Mouse (Mus musculus) MEL (cell line): ENCODE data around the gene Mcat. TPM values are rescaled to one million over a fixed set of nuclear protein-coding genes. Genes with fewer than 3 reads are reported as not detected.

Experiments
- DNase-seq: peaks from one replicate; pipeline ENCODE4 v3.0.0; 2011; ENCODE audit warnings: low read depth, low spot score
- H3K27ac ChIP-seq: 2 replicates; pipeline ENCODE4 v1.5.1; 2012; ENCODE audit warnings: low read depth, mild to moderate bottlenecking, control low read depth, low read length, moderate library complexity; ENCODE audit not compliant: control insufficient read depth
- H3K27me3 ChIP-seq, 2 experiments: fragments of 150-350 bp in 1 of 2; sonication (generic) in 1 of 2; 2 replicates each; pipeline ENCODE4 v1.6.1; 2012; ENCODE audit warnings: low read length in 2 of 2, mild to moderate bottlenecking in 2 of 2, improper control_type of control experiment in 1 of 2, moderate library complexity in 1 of 2; ENCODE audit not compliant: insufficient read depth in 2 of 2, control insufficient read depth in 1 of 2
- H3K36me3 ChIP-seq, 2 experiments: 2 replicates each; pipeline ENCODE4 v1.6.1; 2012 to 2014; ENCODE audit warnings: low read length in 2 of 2, improper control_type of control experiment in 1 of 2, inconsistent platforms in 1 of 2, mild to moderate bottlenecking in 1 of 2; ENCODE audit not compliant: insufficient read depth in 2 of 2, control insufficient read depth in 1 of 2
- H3K4me1 ChIP-seq, 2 experiments: fragments of 150-350 bp in 1 of 2; sonication (generic) in 1 of 2; 2 replicates each; pipeline ENCODE4 v1.6.1; 2012; ENCODE audit warnings: low read length in 2 of 2, improper control_type of control experiment in 1 of 2, mild to moderate bottlenecking in 1 of 2; ENCODE audit not compliant: insufficient read depth in 2 of 2, control insufficient read depth in 1 of 2
- H3K4me3 ChIP-seq, 2 experiments: fragments of 150-350 bp in 1 of 2; sonication (generic) in 1 of 2; 2 replicates each; pipeline ENCODE4 v1.5.1; 2012; ENCODE audit warnings: low read depth in 2 of 2, low read length in 2 of 2, mild to moderate bottlenecking in 2 of 2, moderate library complexity in 2 of 2, control low read depth in 1 of 2, improper control_type of control experiment in 1 of 2; ENCODE audit not compliant: control insufficient read depth in 1 of 2, insufficient read depth in 1 of 2
- H3K79me2 ChIP-seq: 2 replicates; pipeline ENCODE4 v1.6.1; 2012; ENCODE audit warnings: mild to moderate bottlenecking, low read length, moderate library complexity; ENCODE audit not compliant: control insufficient read depth, poor library complexity, insufficient read depth
- H3K9ac ChIP-seq: 2 replicates; pipeline ENCODE4 v1.6.1; 2012; ENCODE audit warnings: low read depth, mild to moderate bottlenecking, control low read depth, low read length, moderate library complexity; ENCODE audit not compliant: control insufficient read depth, poor library complexity, severe bottlenecking
- H3K9me3 ChIP-seq: fragments of 150-350 bp; sonication (generic); replicated peaks from 2 replicates; pipeline ENCODE4 v1.6.1; 2012; ENCODE audit warnings: mild to moderate bottlenecking, low read length, improper control_type of control experiment, moderate library complexity; ENCODE audit not compliant: insufficient read depth
- BHLHE40 ChIP-seq: IDR thresholded peaks from 2 replicates; pipeline ENCODE4 v1.6.1; 2012; ENCODE audit warnings: low read depth, mild to moderate bottlenecking, inconsistent platforms, low read length, improper control_type of control experiment, borderline replicate concordance
- CHD1 ChIP-seq: IDR thresholded peaks from 2 replicates; pipeline ENCODE4 v1.6.1; 2012; ENCODE audit warnings: low read depth, mild to moderate bottlenecking, inconsistent platforms, low read length, improper control_type of control experiment
- CTCF ChIP-seq, 3 experiments: IDR thresholded peaks in 2 of 3; conservative IDR thresholded peaks in 1 of 3; 2 replicates each; pipeline ENCODE4 v1.5.1; 2011 to 2012; ENCODE audit warnings: low read length in 3 of 3, low read depth in 2 of 3, mild to moderate bottlenecking in 2 of 3, improper control_type of control experiment in 1 of 3, inconsistent platforms in 1 of 3, mixed read lengths in 1 of 3, moderate library complexity in 1 of 3; ENCODE audit not compliant: control insufficient read depth in 1 of 3, insufficient read depth in 1 of 3, poor library complexity in 1 of 3, severe bottlenecking in 1 of 3
- E2F4 ChIP-seq: IDR thresholded peaks from 2 replicates; pipeline ENCODE4 v1.6.1; 2011; ENCODE audit warnings: low read depth, low read length, improper control_type of control experiment, borderline replicate concordance
- ELF1 ChIP-seq: IDR thresholded peaks from 2 replicates; pipeline ENCODE4 v1.6.1; 2014; ENCODE audit warnings: low read depth, mild to moderate bottlenecking, inconsistent platforms, low read length, improper control_type of control experiment, moderate library complexity
- EP300 ChIP-seq, 2 experiments: IDR thresholded peaks; 2 replicates each; pipeline ENCODE4 v1.6.1; 2011; ENCODE audit warnings: improper control_type of control experiment in 2 of 2, low read length in 2 of 2, low read depth in 1 of 2, mild to moderate bottlenecking in 1 of 2
- ETS1 ChIP-seq: IDR thresholded peaks from 2 replicates; pipeline ENCODE4 v1.6.1; 2012; ENCODE audit warnings: low read depth, mild to moderate bottlenecking, inconsistent platforms, low read length, improper control_type of control experiment, moderate library complexity
- GABPA ChIP-seq: IDR thresholded peaks from 2 replicates; pipeline ENCODE4 v1.6.1; 2012; ENCODE audit warnings: low read depth, mild to moderate bottlenecking, inconsistent platforms, low read length, improper control_type of control experiment, moderate library complexity
- GATA1 ChIP-seq: IDR thresholded peaks from 2 replicates; pipeline ENCODE4 v1.6.1; 2011; ENCODE audit warnings: low read depth, low read length, improper control_type of control experiment
- HCFC1 ChIP-seq: IDR thresholded peaks from 2 replicates; pipeline ENCODE4 v1.6.1; 2012; ENCODE audit warnings: low read depth, mild to moderate bottlenecking, inconsistent platforms, low read length, improper control_type of control experiment, moderate library complexity
- JUND ChIP-seq: IDR thresholded peaks from 2 replicates; pipeline ENCODE4 v1.6.1; 2011; ENCODE audit warnings: low read depth, mild to moderate bottlenecking, improper control_type of control experiment, low read length
- KAT2A ChIP-seq: conservative IDR thresholded peaks from 2 replicates; pipeline ENCODE4 v1.6.1; 2012; ENCODE audit warnings: low read depth, low read length, improper control_type of control experiment, inconsistent platforms
- MAFK ChIP-seq: IDR thresholded peaks from 2 replicates; pipeline ENCODE4 v1.6.1; 2011; ENCODE audit warnings: low read depth, mild to moderate bottlenecking, low read length, improper control_type of control experiment, borderline replicate concordance
- MAX ChIP-seq: IDR thresholded peaks from 2 replicates; pipeline ENCODE4 v1.6.1; 2011; ENCODE audit warnings: low read length, improper control_type of control experiment
- MEF2A ChIP-seq: IDR thresholded peaks from 2 replicates; pipeline ENCODE4 v1.6.1; 2014; ENCODE audit warnings: low read depth, mild to moderate bottlenecking, inconsistent platforms, low read length, improper control_type of control experiment; ENCODE audit not compliant: poor library complexity, insufficient replicate concordance, severe bottlenecking; ENCODE audit errors: extremely low read depth
- MYB ChIP-seq: IDR thresholded peaks from 2 replicates; pipeline ENCODE4 v1.6.1; 2011; ENCODE audit warnings: mild to moderate bottlenecking, low read depth, low read length, improper control_type of control experiment
- RCOR1 ChIP-seq: IDR thresholded peaks from 2 replicates; pipeline ENCODE4 v1.6.1; 2012; ENCODE audit warnings: low read depth, mild to moderate bottlenecking, inconsistent platforms, low read length, improper control_type of control experiment
- TBP ChIP-seq: IDR thresholded peaks from 2 replicates; pipeline ENCODE4 v1.8.0; 2011; ENCODE audit warnings: low read depth, low read length, improper control_type of control experiment
- TCF12 ChIP-seq: IDR thresholded peaks from 2 replicates; pipeline ENCODE4 v1.6.1; 2014; ENCODE audit warnings: low read depth, mild to moderate bottlenecking, inconsistent platforms, low read length, improper control_type of control experiment, moderate library complexity
- UBTF ChIP-seq: IDR thresholded peaks from 2 replicates; pipeline ENCODE4 v1.6.1; 2012; ENCODE audit warnings: low read depth, mild to moderate bottlenecking, inconsistent platforms, low read length, improper control_type of control experiment, moderate library complexity, borderline replicate concordance; ENCODE audit not compliant: insufficient read depth
- USF1 ChIP-seq: IDR thresholded peaks from 2 replicates; pipeline ENCODE4 v1.6.1; 2014; ENCODE audit warnings: low read depth, mild to moderate bottlenecking, inconsistent platforms, low read length, improper control_type of control experiment, moderate library complexity
- USF2 ChIP-seq, 2 experiments: IDR thresholded peaks; 2 replicates each; pipeline ENCODE4 v1.6.1; 2011 to 2012; ENCODE audit warnings: improper control_type of control experiment in 2 of 2, low read length in 2 of 2, borderline replicate concordance in 1 of 2, inconsistent platforms in 1 of 2, low read depth in 1 of 2, mild to moderate bottlenecking in 1 of 2; ENCODE audit not compliant: insufficient read depth in 1 of 2
- ZC3H11A ChIP-seq: IDR thresholded peaks from 2 replicates; pipeline ENCODE4 v1.6.1; 2012; ENCODE audit warnings: low read depth, mild to moderate bottlenecking, inconsistent platforms, low read length, improper control_type of control experiment
- ZKSCAN1 ChIP-seq: IDR thresholded peaks from 2 replicates; pipeline ENCODE4 v1.6.1; 2012; ENCODE audit warnings: low read depth, mild to moderate bottlenecking, inconsistent platforms, low read length, improper control_type of control experiment, moderate library complexity
- ZMIZ1 ChIP-seq: IDR thresholded peaks from 2 replicates; pipeline ENCODE4 v1.6.1; 2012; ENCODE audit warnings: low read depth, mild to moderate bottlenecking, inconsistent platforms, low read length, improper control_type of control experiment, moderate library complexity
- ZNF384 ChIP-seq: IDR thresholded peaks from 2 replicates; pipeline ENCODE4 v1.6.1; 2012; ENCODE audit warnings: low read depth, mild to moderate bottlenecking, inconsistent platforms, low read length, improper control_type of control experiment
- polyA plus RNA-seq, 2 experiments: library from polyadenylated mRNA; stranded (reverse) in 1 of 2; unstranded in 1 of 2; fragments of >175 nt in 1 of 2; fragments of >200 nt in 1 of 2; gene quantifications; 2 replicates each; pipeline versions ENCODE4 v1.2.1 to v1.2.4; 2012; ENCODE audit warnings: low replicate concordance in 2 of 2, low read depth in 1 of 2; ENCODE audit not compliant: insufficient read length in 2 of 2, insufficient read depth in 1 of 2, missing spikeins in 1 of 2
- total RNA-seq: library from RNA; depleted of rRNA; stranded (reverse); fragments of 300-350 nt; gene quantifications from 2 replicates; pipeline ENCODE4 v1.2.3, GENCODE M21; 2012

The Mcat gene
- total and polyA plus RNA-seq, 3 experiments: 28.8 to 35.9 TPM; not detected in 1

GRCm38 (mm10) chr15:83575543-83575942, 12.0 kb upstream of the Mcat start:
- H3K27me3 ChIP-seq: no peaks in the 10 kb centered on the region
- H3K36me3 ChIP-seq: peaks cover 0 to 2% of the 10 kb centered on the region in 2 experiments; a peak in 1 of 4 replicates
- no peak for DNase-seq
- H3K4me1 ChIP-seq: no peaks in the 10 kb centered on the region
- H3K9ac ChIP-seq: no peak overlapping the region
- H3K79me2 ChIP-seq: no peaks in the 10 kb centered on the region
- TF ChIP-seq CTCF (IDR thresholded peaks at IDR 0.05 in 2 of 3, conservative IDR thresholded peaks at IDR 0.05 in 1 of 3; ENCODE audit: control insufficient read depth in 1 of 3, insufficient read depth in 1 of 3, low read depth in 2 of 3, low read length in 3 of 3, poor library complexity in 1 of 3, severe bottlenecking in 1 of 3) (no peak), GATA1 (no peak), ELF1 (no peak), JUND (no peak), MYB (no peak), EP300 (IDR thresholded peaks at IDR 0.05; ENCODE audit: low read depth in 1 of 2, low read length in 2 of 2) (no peak), CHD1 (no peak), UBTF (no peak), ETS1 (no peak), ZMIZ1 (no peak), MAX (no peak), ZC3H11A (no peak), TCF12 (no peak)
- H3K4me3 ChIP-seq: no peak overlapping the region
- H3K9me3 ChIP-seq: no peaks in the 10 kb centered on the region
- H3K27ac ChIP-seq: no peak overlapping the region

GRCm38 (mm10) chr15:83574731-83575351, 11.3 kb upstream of the Mcat start:
- Histone ChIP-seq H3K27me3 (no peaks in the 10 kb centered on the region), H3K36me3 (peaks cover 0 to 2% of the 10 kb centered on the region in 2 experiments; a peak in 1 of 4 replicates), H3K9ac (no peak overlapping the region), H3K27ac (no peak overlapping the region), H3K9me3 (no peaks in the 10 kb centered on the region), H3K4me1 (0 out of 4 replicates have a peak, but pooled peaks cover 0 to 2% of the 10 kb centered on the region in 2 experiments), H3K4me3 (no peak overlapping the region), H3K79me2 (no peaks in the 10 kb centered on the region)
- DNase-seq: no peak
- TF ChIP-seq HCFC1 (no peak), ZKSCAN1 (no peak), BHLHE40 (no peak), E2F4 (no peak), GABPA (no peak), RCOR1 (no peak), EP300 (IDR thresholded peaks at IDR 0.05; ENCODE audit: low read depth in 1 of 2, low read length in 2 of 2) (no peak), MYB (no peak), ELF1 (no peak), ZNF384 (no peak), TBP (no peak), MEF2A (no peak), ZMIZ1 (no peak), UBTF (no peak), MAFK (no peak), KAT2A (no peak), USF1 (no peak), USF2 (IDR thresholded peaks at IDR 0.05; ENCODE audit: borderline replicate concordance in 1 of 2, insufficient read depth in 1 of 2, low read depth in 1 of 2, low read length in 2 of 2) (no peak)
